Mouse (Mus musculus): ENCODE measurements at regions not wholly inside any gene's neighbourhood (a gene's known extent, or its start where the extent isn't known, plus 50 kb on each side); places are given as distances from the start of the nearest gene placed in this dataset.

DNA sequence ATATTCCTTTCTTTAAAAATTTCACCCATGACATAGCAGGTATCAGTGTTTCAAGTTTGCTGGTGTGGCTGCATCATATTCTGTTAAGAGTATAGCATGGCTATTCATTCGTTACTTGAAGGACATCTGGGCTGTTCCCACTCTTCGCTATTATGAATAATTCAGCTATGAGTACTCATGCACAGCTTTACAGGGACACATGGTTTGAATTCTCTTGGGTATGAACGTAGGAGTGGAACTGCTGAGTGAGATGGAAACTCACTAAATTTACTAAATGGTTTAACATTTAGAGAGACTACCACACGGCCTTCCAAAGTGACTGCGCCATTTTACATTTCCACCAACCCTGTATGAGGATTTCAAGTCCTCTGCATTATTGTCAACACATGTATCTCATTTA, 97.7 kb upstream of the Nt5c1b start:
- no peak for TF ChIP-seq POLR2A (IDR thresholded peaks at IDR 0.05; ENCODE audit: low read depth, low read length)
- TF ChIP-seq CTCF (conservative IDR thresholded peaks at IDR 0.05; ENCODE audit: insufficient read depth, insufficient read length, low read depth, low read length) = no peak

DNA sequence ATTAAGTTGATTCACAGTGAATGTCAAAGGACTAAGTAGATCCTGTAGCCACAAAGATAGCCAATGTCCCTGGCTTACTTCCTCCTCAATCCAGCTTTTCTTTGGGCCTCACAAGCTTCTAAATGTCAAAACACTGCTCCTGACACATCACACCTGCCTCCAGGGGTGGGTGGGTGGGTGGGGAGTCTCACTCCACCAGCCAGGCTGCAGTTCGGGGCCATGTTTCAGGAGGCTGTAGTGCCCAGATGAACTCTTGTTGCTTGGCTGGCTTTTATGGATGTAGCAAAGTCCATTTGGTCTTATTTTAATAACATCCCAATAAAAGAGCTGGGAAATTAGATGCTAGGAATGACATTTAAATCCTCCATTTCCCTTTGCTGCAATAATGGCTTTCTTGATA, 94.5 kb upstream of the Nt5c1b start:
- H3K4me1 ChIP-seq (ENCODE audit: control insufficient read depth, insufficient read depth, low read length) = no peaks in the 10 kb centered on the region
- TF ChIP-seq POLR2A (IDR thresholded peaks at IDR 0.05; ENCODE audit: low read depth, low read length) = no peak
- TF ChIP-seq CTCF (conservative IDR thresholded peaks at IDR 0.05; ENCODE audit: insufficient read depth, insufficient read length, low read depth, low read length) = no peak
- DNase-seq = no peak
- no peak overlapping the region for H3K4me3 ChIP-seq (ENCODE audit: insufficient read depth, low read depth, low read length)
- no peak overlapping the region for H3K27ac ChIP-seq (ENCODE audit: insufficient read depth, low read depth, low read length)
- 34% methylated on average over 1 of the region's 1 CpGs for WGBS
- H3K36me3 ChIP-seq (ENCODE audit: control insufficient read depth, insufficient read depth, low read length) = no peaks in the 10 kb centered on the region
- H3K27me3 ChIP-seq (replicated peaks; ENCODE audit: control insufficient read depth, insufficient read depth, low read length) = no peaks in the 10 kb centered on the region

More for the DNA sequence above, 97.7 kb upstream of the Nt5c1b start:
- no peaks in the 10 kb centered on the region for H3K36me3 ChIP-seq (ENCODE audit: control insufficient read depth, insufficient read depth, low read length)
- no peaks in the 10 kb centered on the region for H3K27me3 ChIP-seq (replicated peaks; ENCODE audit: control insufficient read depth, insufficient read depth, low read length)
- H3K4me3 ChIP-seq (ENCODE audit: insufficient read depth, low read depth, low read length) = no peak overlapping the region
- no peak overlapping the region for H3K27ac ChIP-seq (ENCODE audit: insufficient read depth, low read depth, low read length)
- H3K4me1 ChIP-seq (ENCODE audit: control insufficient read depth, insufficient read depth, low read length) = no peaks in the 10 kb centered on the region
- DNase-seq = no peak
- WGBS = 86% methylated on average over 5 of the region's 5 CpGs

DNA sequence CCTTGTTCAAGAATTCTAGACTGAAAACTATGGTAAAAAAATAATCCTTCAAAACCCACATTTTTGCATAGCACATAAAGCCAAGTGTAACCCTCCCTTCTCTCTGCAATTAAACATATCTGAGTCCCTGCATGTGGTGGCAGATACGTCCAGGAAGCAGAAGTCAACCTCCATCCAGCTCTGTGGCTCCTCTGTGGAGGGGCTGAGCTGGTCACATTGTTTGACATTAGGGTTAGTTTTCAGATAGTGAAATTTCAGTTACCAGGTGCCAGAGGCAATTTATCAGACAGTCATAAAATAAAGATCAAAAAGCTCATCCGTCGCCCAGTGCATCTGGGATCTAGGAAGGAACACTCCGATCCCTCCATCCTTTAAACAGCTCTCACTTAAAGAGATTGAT, 77.1 kb upstream of the Nt5c1b start:
- no peak overlapping the region for H3K4me3 ChIP-seq (ENCODE audit: insufficient read depth, low read depth, low read length)
- no peak for DNase-seq
- WGBS = 32% methylated on average over 4 of the region's 4 CpGs
- H3K36me3 ChIP-seq (ENCODE audit: control insufficient read depth, insufficient read depth, low read length) = no peaks in the 10 kb centered on the region
- no peak overlapping the region for H3K27ac ChIP-seq (ENCODE audit: insufficient read depth, low read depth, low read length)
- no peaks in the 10 kb centered on the region for H3K4me1 ChIP-seq (ENCODE audit: control insufficient read depth, insufficient read depth, low read length)
- H3K27me3 ChIP-seq (replicated peaks; ENCODE audit: control insufficient read depth, insufficient read depth, low read length) = no peaks in the 10 kb centered on the region
- no peak for TF ChIP-seq POLR2A (IDR thresholded peaks at IDR 0.05; ENCODE audit: low read depth, low read length)
- TF ChIP-seq CTCF (conservative IDR thresholded peaks at IDR 0.05; ENCODE audit: insufficient read depth, insufficient read length, low read depth, low read length) = no peak

DNA sequence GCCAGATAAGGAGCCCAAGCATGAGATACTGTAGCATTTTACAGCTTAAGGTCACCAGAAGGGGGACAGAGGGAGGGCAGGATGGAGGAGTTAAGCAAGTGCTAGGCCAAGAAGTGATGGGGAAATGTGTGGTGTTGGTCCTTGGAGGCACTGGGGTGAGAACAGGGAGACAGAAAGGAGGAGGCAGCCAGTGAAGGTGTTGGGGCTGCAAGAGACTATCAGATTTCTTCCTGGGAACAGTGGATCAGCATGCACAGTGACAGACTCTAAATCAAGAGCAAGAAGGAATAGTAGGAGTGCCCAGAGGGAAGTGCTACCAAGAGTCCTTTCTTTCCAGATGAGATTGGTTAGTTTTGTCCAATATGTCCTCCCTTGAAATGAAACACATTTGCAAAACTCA, 63.8 kb upstream of the Nt5c1b start:
- Histone ChIP-seq H3K36me3 (ENCODE audit: control insufficient read depth, insufficient read depth, low read length) (no peaks in the 10 kb centered on the region), H3K27ac (ENCODE audit: insufficient read depth, low read depth, low read length) (no peak overlapping the region), H3K27me3 (replicated peaks; ENCODE audit: control insufficient read depth, insufficient read depth, low read length) (no peaks in the 10 kb centered on the region), H3K4me1 (ENCODE audit: control insufficient read depth, insufficient read depth, low read length) (no peaks in the 10 kb centered on the region), H3K4me3 (ENCODE audit: insufficient read depth, low read depth, low read length) (no peak overlapping the region)
- TF ChIP-seq POLR2A (IDR thresholded peaks at IDR 0.05; ENCODE audit: low read depth, low read length) (no peak), CTCF (conservative IDR thresholded peaks at IDR 0.05; ENCODE audit: insufficient read depth, insufficient read length, low read depth, low read length) (no peak)
- DNase-seq = no peak
